Mouse (Mus musculus) bone marrow macrophage, adult 2 months (primary cell): ENCODE measurements around the gene Spib. TPM values are rescaled to one million over a fixed set of nuclear protein-coding genes. Genes with fewer than 3 reads are reported as not detected.
A peak's percentile ranks its signal among the peaks of the same experiment; 100 is the strongest.

Experiments
- H3K27ac ChIP-seq: 2 replicates; pipeline ENCODE4 v1.5.1; 2012; ENCODE audit warnings: low read depth, low read length; ENCODE audit not compliant: insufficient read depth
- H3K4me1 ChIP-seq: 2 replicates; pipeline ENCODE4 v1.6.1; 2012; ENCODE audit warnings: low read length; ENCODE audit not compliant: control insufficient read depth, insufficient read depth
- H3K4me3 ChIP-seq: 2 replicates; pipeline ENCODE4 v1.5.1; 2012; ENCODE audit warnings: mild to moderate bottlenecking, low read length, moderate library complexity; ENCODE audit not compliant: insufficient read depth
- CTCF ChIP-seq: IDR thresholded peaks from 2 replicates; pipeline ENCODE4 v1.5.1; 2012; ENCODE audit warnings: low read depth, mild to moderate bottlenecking, low read length, moderate library complexity
- POLR2A ChIP-seq: IDR thresholded peaks from 2 replicates; pipeline ENCODE4 v1.6.1; 2012; ENCODE audit warnings: mild to moderate bottlenecking, low read depth, low read length, borderline replicate concordance
- polyA plus RNA-seq: library from polyadenylated mRNA; stranded (reverse); fragments of >200 nt; gene quantifications from 2 replicates; pipeline ENCODE4 v1.2.4, GENCODE M21; 2012; ENCODE audit not compliant: missing spikeins, insufficient read depth, insufficient read length

Spib gene
- polyA plus RNA-seq = 0.32 and 0.43 TPM in 2 replicates

DNA sequence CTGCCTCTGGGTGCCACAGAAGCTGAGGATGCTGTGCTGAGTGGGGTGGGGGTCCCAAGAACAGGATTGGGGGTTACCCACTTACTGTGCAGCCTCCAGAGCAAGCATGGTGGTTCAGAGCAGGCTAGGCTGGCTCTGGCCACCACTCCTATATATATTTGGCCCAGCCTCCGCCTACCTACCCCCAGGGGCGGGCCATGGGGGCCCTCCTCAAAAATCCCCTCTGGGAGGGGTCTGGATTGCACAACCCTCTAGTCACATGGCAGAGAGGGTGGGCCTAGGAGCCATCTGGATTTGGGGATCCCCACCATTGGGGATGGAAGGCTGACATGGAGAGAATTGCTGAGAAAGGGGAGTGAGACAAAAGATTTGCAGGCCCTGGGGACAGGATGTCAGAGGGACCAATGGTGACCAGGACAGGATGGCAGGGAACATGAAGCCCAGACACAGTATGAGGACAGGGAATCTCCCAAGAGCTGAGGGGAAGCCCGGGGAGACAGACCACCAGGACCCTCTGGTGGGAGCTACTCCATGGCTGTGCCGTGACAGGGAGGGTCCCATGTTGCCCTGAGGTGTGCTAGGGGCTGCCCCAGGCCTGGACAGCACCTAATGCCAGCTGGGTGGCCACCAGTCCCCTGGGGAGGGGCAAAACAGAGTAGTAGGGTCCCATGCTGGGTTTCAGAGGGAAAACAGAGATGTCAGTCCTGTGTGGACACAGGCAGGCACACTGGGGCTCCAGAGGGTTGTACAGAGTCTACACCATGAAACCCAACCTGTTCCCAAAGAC, at the start of gene Spib:
TSS of gene Spib (minus strand) at position 126 of the 787 bp plus-strand sequence.
- H3K27ac ChIP-seq = no peak within 1 kb of the TSS
- H3K4me3 ChIP-seq = no peak within 1 kb of the TSS
- H3K4me1 ChIP-seq = peaks cover 7% of the 10 kb centered on the region
- no peak for TF ChIP-seq POLR2A
- no peak for TF ChIP-seq CTCF

GRCm38 (mm10) chr7:44581637-44582036, 49.8 kb upstream of the Spib start:
- H3K4me1 ChIP-seq = no peaks in the 10 kb centered on the region

GRCm38 (mm10) chr7:44576333-44576844, 44.5 kb upstream of the Spib start:
- Histone ChIP-seq H3K4me1 (peaks cover 8% of the 10 kb centered on the region), H3K27ac (no peak overlapping the region), H3K4me3 (no peak overlapping the region)
- TF ChIP-seq POLR2A = no peak
- no peak for TF ChIP-seq CTCF

More at GRCm38 (mm10) chr7:44581637-44582036, 49.8 kb upstream of the Spib start:
- TF ChIP-seq CTCF (no peak), POLR2A (no peak)
- no peak overlapping the region for H3K27ac ChIP-seq
- no peak overlapping the region for H3K4me3 ChIP-seq

- Histone ChIP-seq H3K4me3 (no peak overlapping the region), H3K4me1 (peaks cover 17% of the 10 kb centered on the region), H3K27ac (no peak overlapping the region)
- TF ChIP-seq POLR2A = no peak
- TF ChIP-seq CTCF = no peak
These were observed 41.1 kb upstream of the Spib start for GRCm38 (mm10) chr7:44572956-44573484.

DNA sequence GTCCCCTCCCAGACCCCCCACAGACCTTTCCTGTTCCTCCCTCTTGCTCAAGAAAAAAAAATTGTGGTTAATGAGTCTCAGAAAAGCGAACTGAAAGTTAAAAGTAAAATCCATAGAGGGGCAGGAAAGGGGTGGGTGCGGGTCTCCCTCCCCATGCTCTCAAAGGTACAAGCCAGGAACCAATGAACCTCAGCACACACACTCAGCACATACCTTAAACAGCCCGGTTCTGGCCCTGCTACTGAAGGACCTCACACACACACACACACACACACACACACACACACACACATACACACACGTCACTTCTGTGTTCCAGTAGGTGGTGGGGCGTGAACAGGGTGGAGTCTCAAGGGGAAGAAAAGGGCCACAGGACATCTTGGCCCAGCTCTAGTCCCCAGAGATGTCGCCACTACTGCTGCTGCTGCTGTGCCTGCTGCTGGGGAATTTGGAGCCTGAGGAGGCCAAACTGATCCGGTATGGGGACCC, 40.4 kb upstream of the Spib start, which contains the start of gene Napsa:
TSS of gene Napsa (plus strand) at position 168 of the 489 bp plus-strand sequence.
- peaks cover 17% of the 10 kb centered on the region for H3K4me1 ChIP-seq
- peak within 1 kb of the TSS; percentile 50 for H3K4me3 ChIP-seq
- TF ChIP-seq CTCF (no peak), POLR2A (no peak)
- H3K27ac ChIP-seq = 0 out of 2 replicates have a peak within 1 kb of the TSS, but pooled peaks have one; percentile 25

DNA sequence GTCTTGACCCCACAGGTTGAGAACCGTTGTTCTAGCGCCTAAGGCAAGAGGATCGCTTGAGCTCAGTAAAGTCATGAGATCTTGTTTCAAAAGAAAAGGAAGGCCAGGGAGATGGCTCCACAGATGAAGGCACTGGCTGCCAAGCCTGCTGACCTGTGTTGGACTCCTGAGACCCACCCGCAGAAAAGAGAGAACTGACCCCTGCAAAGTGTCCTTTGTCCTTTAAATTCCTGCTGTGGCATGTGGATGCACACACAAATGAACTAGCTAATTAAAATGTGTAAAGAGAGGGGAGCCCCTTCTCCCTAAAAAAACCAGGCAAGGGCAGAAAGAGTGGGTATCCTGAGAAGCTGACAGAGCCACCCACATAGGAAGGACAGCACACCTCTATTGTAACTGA, 39.9 kb upstream of the Spib start:
- Histone ChIP-seq H3K27ac (no peak overlapping the region), H3K4me3 (no peak overlapping the region), H3K4me1 (peaks cover 17% of the 10 kb centered on the region)
- TF ChIP-seq POLR2A = no peak

DNA sequence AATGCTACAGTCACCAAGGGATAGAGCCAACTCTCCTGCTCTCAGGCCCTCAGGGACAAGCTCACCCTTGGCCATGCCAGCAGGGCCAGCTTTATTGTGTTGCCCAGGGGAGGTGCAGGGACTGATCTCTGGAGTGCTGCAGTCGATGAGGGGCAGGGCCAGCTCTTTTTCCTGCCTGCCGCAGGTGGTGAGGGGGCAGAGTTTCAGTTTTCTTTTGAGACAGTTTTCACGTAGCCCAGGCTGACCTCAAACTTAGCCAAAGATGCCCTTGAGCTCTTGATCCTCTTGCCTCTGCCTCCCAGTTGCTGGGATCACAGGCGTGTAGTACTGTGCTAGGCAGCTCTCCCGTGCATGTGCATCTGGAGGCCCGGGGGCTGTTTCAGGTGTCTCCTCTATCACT, 39.1 kb upstream of the Spib start:
- H3K27ac ChIP-seq = no peak overlapping the region
- TF ChIP-seq POLR2A (no peak), CTCF (no peak)
- no peak overlapping the region for H3K4me3 ChIP-seq
- peaks cover 17% of the 10 kb centered on the region for H3K4me1 ChIP-seq

GRCm38 (mm10) chr7:44568803-44569202, 36.9 kb upstream of the Spib start:
- no peak overlapping the region for H3K4me3 ChIP-seq
- TF ChIP-seq POLR2A = no peak
- TF ChIP-seq CTCF = no peak
- H3K27ac ChIP-seq = no peak overlapping the region
- H3K4me1 ChIP-seq = peaks cover 20% of the 10 kb centered on the region

DNA sequence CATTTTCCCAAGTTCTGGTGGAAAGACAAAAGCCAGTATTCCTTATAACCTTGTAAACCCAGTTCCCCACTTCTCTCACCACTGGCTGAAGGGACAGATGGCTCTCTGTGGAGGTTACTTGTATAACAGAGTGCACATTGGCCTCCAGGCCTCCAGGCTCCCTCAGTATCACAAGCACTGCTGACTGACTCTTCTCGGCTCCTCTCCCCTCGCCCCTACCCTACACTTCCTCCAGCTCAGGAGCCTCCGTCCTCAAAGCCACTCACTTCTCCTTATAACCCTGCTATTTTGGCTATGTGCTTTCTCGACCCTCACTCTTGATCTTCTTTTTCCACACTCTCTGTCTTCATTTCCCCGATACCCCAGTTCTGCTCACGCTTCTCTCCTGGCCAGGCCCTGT, 33.5 kb upstream of the Spib start:
- H3K27ac ChIP-seq = no peak overlapping the region
- H3K4me1 ChIP-seq = peaks cover 6% of the 10 kb centered on the region
- TF ChIP-seq CTCF (no peak), POLR2A (no peak)
- H3K4me3 ChIP-seq = no peak overlapping the region

- TF ChIP-seq POLR2A (no peak), CTCF (no peak)
These were observed 32.6 kb upstream of the Spib start for GRCm38 (mm10) chr7:44564486-44564885.

More at GRCm38 (mm10) chr7:44564486-44564885, 32.6 kb upstream of the Spib start:
- Histone ChIP-seq H3K4me1 (peaks cover 2% of the 10 kb centered on the region; the same call in 1 of the 2 replicates), H3K27ac (no peak overlapping the region), H3K4me3 (no peak overlapping the region)
